Mouse (Mus musculus) liver, adult 2 months (tissue): ENCODE measurements around the gene Plxna4.

Experiments used
- CTCF ChIP-seq: fragments of 200-500 bp; IDR thresholded peaks from 2 replicates; pipeline ENCODE4 v1.5.1; 2011; ENCODE audit warnings: low read depth, low read length, control low read depth
- POLR2A ChIP-seq: fragments of 200-500 bp; IDR thresholded peaks from 2 replicates; pipeline ENCODE4 v1.6.1; 2011; ENCODE audit warnings: low read length, control low read depth; ENCODE audit not compliant: insufficient read depth; ENCODE audit errors: extremely low read depth

GRCm38 (mm10) chr6:32460400-32460799 lies 127.6 kb downstream of the Plxna4 start:
- no peak for TF ChIP-seq CTCF
- TF ChIP-seq POLR2A: no peak
